Mouse (Mus musculus) midbrain, embryonic 12.5 days (tissue): ENCODE results near the gene Ifna6. TPM values are rescaled to one million over a fixed set of nuclear protein-coding genes. Genes with fewer than 3 reads are reported as not detected.
"Not testable (repeated sequence)": the region's sequence is repeated elsewhere in the genome, so short reads cannot be mapped to it uniquely, and the experiment has no call there.

Experiments
- ATAC-seq: fragments of 200-750 bp; cut with Nextera tagmentation; 2 replicates; pipeline ENCODE4 v1.8.0; 2017; ENCODE audit warnings: low read depth, moderate TSS enrichment, moderate library complexity; ENCODE audit not compliant: low FRiP score
- H3K27ac ChIP-seq: fragments of 300-500 bp; sonication (generic); replicated peaks from 2 replicates; pipeline ENCODE4 v1.5.1; 2016; ENCODE audit warnings: mild to moderate bottlenecking
- H3K27me3 ChIP-seq: fragments of 300-500 bp; sonication (generic); 2 replicates; pipeline ENCODE4 v1.6.1; 2016; ENCODE audit warnings: mild to moderate bottlenecking
- H3K36me3 ChIP-seq: fragments of 300-500 bp; sonication (generic); 2 replicates; pipeline ENCODE4 v1.6.1; 2016
- H3K4me1 ChIP-seq: fragments of 300-500 bp; sonication (generic); 2 replicates; pipeline ENCODE4 v1.6.1; 2016
- H3K4me2 ChIP-seq: fragments of 300-500 bp; sonication (generic); replicated peaks from 2 replicates; pipeline ENCODE4 v1.6.1; 2016; ENCODE audit warnings: mild to moderate bottlenecking, moderate library complexity
- H3K4me3 ChIP-seq: fragments of 300-500 bp; sonication (generic); 2 replicates; pipeline ENCODE4 v1.5.1; 2016; ENCODE audit warnings: mild to moderate bottlenecking
- H3K9ac ChIP-seq: fragments of 300-500 bp; sonication (generic); replicated peaks from 2 replicates; pipeline ENCODE4 v1.6.1; 2016; ENCODE audit warnings: mild to moderate bottlenecking, moderate library complexity
- H3K9me3 ChIP-seq: fragments of 300-500 bp; sonication (generic); 2 replicates; pipeline ENCODE4 v1.6.1; 2016; ENCODE audit warnings: mild to moderate bottlenecking
- WGBS: fragments of 180-500 bp; shearing (Covaris S2); methylation state at CpG from one replicate; pipeline ENCODE4 v1.1.7; 2016; 5-methylcytosine and 5-hydroxymethylcytosine counted together
- polyA plus RNA-seq: library from polyadenylated mRNA; unstranded; fragments of >200 nt; fragmentation: Nextera tagmentation; extraction: Ambion mirVana; gene quantifications from 2 replicates; pipeline ENCODE4 v1.2.1, GENCODE M21; 2016

The Ifna6 gene
- polyA plus RNA-seq, result not detected in 2 replicates

GRCm38 (mm10) chr4:88827116-88827515 is at the start of gene Ifna6:
Gene Ifna6 (plus strand): TSS chr4:88827416.
- H3K27me3 ChIP-seq, H3K4me1 ChIP-seq, H3K9ac ChIP-seq, H3K4me3 ChIP-seq, H3K4me2 ChIP-seq, H3K36me3 ChIP-seq, H3K9me3 ChIP-seq, H3K27ac ChIP-seq, ATAC-seq: not testable (repeated sequence)

- H3K4me3 ChIP-seq, H3K27me3 ChIP-seq, H3K27ac ChIP-seq, H3K9me3 ChIP-seq, H3K36me3 ChIP-seq, ATAC-seq, H3K4me2 ChIP-seq, H3K9ac ChIP-seq, H3K4me1 ChIP-seq: not testable (repeated sequence)
- no CpG with 5 or more reads among the region's 29 CpGs for WGBS
Observed at GRCm38 (mm10) chr4:88779550-88779949, 47.7 kb upstream of the Ifna6 start, which contains the start of gene Gm13272. Gene Gm13272 (plus strand): TSS chr4:88779850.

- H3K4me1 ChIP-seq, H3K4me2 ChIP-seq, H3K9me3 ChIP-seq, H3K9ac ChIP-seq, H3K4me3 ChIP-seq, ATAC-seq, H3K27ac ChIP-seq, H3K36me3 ChIP-seq, H3K27me3 ChIP-seq: not testable (repeated sequence)
- WGBS, result 44% methylated on average over 15 of the region's 18 CpGs
Observed at GRCm38 (mm10) chr4:88780320-88780719, 46.9 kb upstream of the Ifna6 start.

- H3K36me3 ChIP-seq, H3K27me3 ChIP-seq, H3K9me3 ChIP-seq, H3K27ac ChIP-seq, H3K9ac ChIP-seq, H3K4me1 ChIP-seq, ATAC-seq: not testable (repeated sequence)
- Histone ChIP-seq H3K4me2 (peak within 1 kb of the TSS; percentile 40), H3K4me3 (0 out of 2 replicates have a peak within 1 kb of the TSS, but pooled peaks have one; percentile 9)
- WGBS, result 26% methylated on average over 4 of the region's 7 CpGs
Observed at GRCm38 (mm10) chr4:88781831-88782230, 45.4 kb upstream of the Ifna6 start, which contains the start of gene Ifnz. Gene Ifnz (plus strand): TSS chr4:88782131.

- WGBS, result 0% methylated on average over 6 of the region's 31 CpGs
- not testable (repeated sequence) for H3K27me3 ChIP-seq
Observed at GRCm38 (mm10) chr4:88782335-88782734, 44.9 kb upstream of the Ifna6 start.

GRCm38 (mm10) chr4:88785409-88785808 is 41.8 kb upstream of the Ifna6 start, which contains the start of gene Gm13276:
Gene Gm13276 (plus strand): TSS chr4:88785709.
- not testable (repeated sequence) for H3K36me3 ChIP-seq, H3K4me1 ChIP-seq, H3K27ac ChIP-seq, H3K4me3 ChIP-seq, ATAC-seq, H3K4me2 ChIP-seq, H3K9me3 ChIP-seq, H3K9ac ChIP-seq, H3K27me3 ChIP-seq
- no CpG with 5 or more reads among the region's 27 CpGs for WGBS

More at GRCm38 (mm10) chr4:88782335-88782734, 44.9 kb upstream of the Ifna6 start:
- Histone ChIP-seq H3K4me3 (0 out of 2 replicates have a peak overlapping the region, but pooled peaks have one; percentile 9), H3K4me2 (peak overlapping the region; percentile 40)
- not testable (repeated sequence) for H3K9ac ChIP-seq, H3K27ac ChIP-seq, H3K36me3 ChIP-seq, ATAC-seq, H3K4me1 ChIP-seq, H3K9me3 ChIP-seq

- ATAC-seq, H3K27ac ChIP-seq, H3K4me1 ChIP-seq, H3K9me3 ChIP-seq, H3K27me3 ChIP-seq, H3K4me3 ChIP-seq, H3K4me2 ChIP-seq, H3K36me3 ChIP-seq, H3K9ac ChIP-seq: not testable (repeated sequence)
- no CpG with 5 or more reads among the region's 28 CpGs for WGBS
Observed at GRCm38 (mm10) chr4:88788402-88788801, 38.8 kb upstream of the Ifna6 start, which contains the start of gene Gm13277. Gene Gm13277 (plus strand): TSS chr4:88788632.

GRCm38 (mm10) chr4:88791250-88791649 is 36.0 kb upstream of the Ifna6 start, which contains the start of gene Gm13278:
Gene Gm13278 (plus strand): TSS chr4:88791550.
- H3K4me2 ChIP-seq, H3K9ac ChIP-seq, H3K27me3 ChIP-seq, H3K36me3 ChIP-seq, H3K4me1 ChIP-seq, H3K27ac ChIP-seq, H3K9me3 ChIP-seq, H3K4me3 ChIP-seq, ATAC-seq: not testable (repeated sequence)
- no CpG with 5 or more reads among the region's 28 CpGs for WGBS

- not testable (repeated sequence) for H3K36me3 ChIP-seq, H3K4me1 ChIP-seq, H3K4me3 ChIP-seq, H3K9ac ChIP-seq, H3K27ac ChIP-seq, H3K27me3 ChIP-seq, H3K4me2 ChIP-seq, H3K9me3 ChIP-seq, ATAC-seq
- under 1% methylated on average over 14 of the region's 52 CpGs for WGBS
Observed at GRCm38 (mm10) chr4:88793936-88794675, 33.1 kb upstream of the Ifna6 start, which contains the start of gene Gm13275. Gene Gm13275 (plus strand): TSS chr4:88794487.

GRCm38 (mm10) chr4:88797097-88797496 is 30.1 kb upstream of the Ifna6 start, which contains the start of gene Gm13279:
Gene Gm13279 (plus strand): TSS chr4:88797397.
- H3K27me3 ChIP-seq, ATAC-seq, H3K9ac ChIP-seq, H3K9me3 ChIP-seq, H3K36me3 ChIP-seq, H3K27ac ChIP-seq, H3K4me3 ChIP-seq, H3K4me2 ChIP-seq, H3K4me1 ChIP-seq: not testable (repeated sequence)
- no CpG with 5 or more reads among the region's 28 CpGs for WGBS

- WGBS, result 28% methylated on average over 6 of the region's 7 CpGs
Observed at GRCm38 (mm10) chr4:88799365-88799764, 27.9 kb upstream of the Ifna6 start, which contains the start of gene Gm13285. Gene Gm13285 (plus strand): TSS chr4:88799665.

GRCm38 (mm10) chr4:88802954-88803353 is 24.3 kb upstream of the Ifna6 start, which contains the start of gene Gm13287:
Gene Gm13287 (plus strand): TSS chr4:88803254.
- H3K27ac ChIP-seq, H3K27me3 ChIP-seq, H3K4me3 ChIP-seq, H3K4me2 ChIP-seq, H3K36me3 ChIP-seq, H3K9ac ChIP-seq, ATAC-seq, H3K4me1 ChIP-seq, H3K9me3 ChIP-seq: not testable (repeated sequence)
- no CpG with 5 or more reads among the region's 29 CpGs for WGBS

More at GRCm38 (mm10) chr4:88799365-88799764, 27.9 kb upstream of the Ifna6 start, which contains the start of gene Gm13285:
- ATAC-seq, H3K4me2 ChIP-seq, H3K4me3 ChIP-seq, H3K9ac ChIP-seq, H3K27ac ChIP-seq, H3K27me3 ChIP-seq, H3K4me1 ChIP-seq, H3K9me3 ChIP-seq, H3K36me3 ChIP-seq: not testable (repeated sequence)
